Mouse (Mus musculus) effector memory CD4-positive, alpha-beta T cell, adult 7 months (primary cell): ENCODE data around the gene Vmn2r18. TPM values are rescaled to one million over a fixed set of nuclear protein-coding genes. Genes with fewer than 3 reads are reported as not detected.

Experiments used
- polyA plus RNA-seq: library from polyadenylated mRNA; unstranded; fragments of 100-300 nt; shearing (Covaris generic); gene quantifications from one replicate; pipeline ENCODE4 v1.2.1, GENCODE M21; 2017

Vmn2r18 gene
- polyA plus RNA-seq, result 0.20 TPM

DNA sequence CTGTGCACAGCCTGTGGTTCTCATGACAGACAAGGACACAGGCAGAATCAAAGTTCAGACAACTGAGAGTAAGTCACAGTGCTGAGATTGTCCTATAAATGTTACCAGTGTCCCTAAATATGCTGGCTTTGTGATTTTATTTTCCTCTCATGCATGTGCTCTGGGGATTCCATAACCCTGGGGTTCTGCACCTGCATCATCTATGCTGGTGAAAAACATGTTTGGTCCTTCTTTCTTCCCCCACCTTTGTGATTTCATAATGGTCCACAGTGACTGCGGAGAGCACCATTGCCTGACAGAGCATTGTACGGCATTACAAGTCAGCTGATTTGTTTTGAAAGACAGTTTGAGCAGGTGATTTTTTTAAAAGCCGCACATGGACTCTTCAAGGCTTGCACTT lies at the start of gene Vmn2r18:
Vmn2r18 (minus strand) TSS at position 101 of the 400 bp plus-strand sequence.

DNA sequence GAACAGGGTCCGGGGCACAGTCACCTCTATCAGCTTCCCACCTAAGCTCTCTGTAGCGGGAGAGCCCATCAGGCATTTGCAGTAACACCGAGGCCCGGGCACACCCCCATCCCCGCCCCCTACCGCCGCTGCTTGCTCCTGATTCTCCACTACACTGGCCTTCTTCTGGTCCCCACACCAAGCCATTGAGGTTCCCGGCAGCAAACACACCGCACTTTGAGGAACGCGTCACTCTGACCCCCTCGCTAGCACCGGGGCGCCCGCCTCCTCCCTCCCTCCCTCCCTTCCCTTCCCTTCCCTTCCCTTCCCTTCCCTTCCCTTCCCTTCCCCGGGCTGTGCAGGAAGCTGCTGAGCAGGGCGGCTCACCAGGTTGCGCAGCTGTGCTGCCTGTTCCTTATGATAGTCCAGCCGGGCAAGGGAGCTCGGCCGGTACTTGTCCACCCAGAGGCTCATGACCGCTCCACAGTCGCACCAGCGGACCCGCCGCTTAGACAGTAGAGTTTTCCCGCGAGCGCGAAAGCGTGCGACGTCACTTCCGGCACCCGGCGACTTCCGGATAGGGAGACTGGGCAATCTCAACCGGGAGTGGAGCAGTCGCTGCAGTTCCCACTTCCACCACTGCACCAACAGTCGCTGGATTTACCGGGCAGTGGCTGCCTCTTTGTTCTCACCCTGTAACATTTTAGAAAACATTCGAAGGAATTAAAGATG lies 45.0 kb upstream of the Vmn2r18 start, which contains the start of gene Rfc3:
Rfc3 (minus strand) TSS at position 543 of the 711 bp plus-strand sequence.

Other genes with a start within 250 kb of the Vmn2r18 start
- not detected for gene Gm42906, start 177.9 kb downstream of the Vmn2r18 start, polyA plus RNA-seq
- gene Rfc3, start 45.2 kb upstream of the Vmn2r18 start, polyA plus RNA-seq, result 17.0 TPM